Mouse (Mus musculus): ENCODE measurements around the gene Sox4.

The Sox4 gene

DNA sequence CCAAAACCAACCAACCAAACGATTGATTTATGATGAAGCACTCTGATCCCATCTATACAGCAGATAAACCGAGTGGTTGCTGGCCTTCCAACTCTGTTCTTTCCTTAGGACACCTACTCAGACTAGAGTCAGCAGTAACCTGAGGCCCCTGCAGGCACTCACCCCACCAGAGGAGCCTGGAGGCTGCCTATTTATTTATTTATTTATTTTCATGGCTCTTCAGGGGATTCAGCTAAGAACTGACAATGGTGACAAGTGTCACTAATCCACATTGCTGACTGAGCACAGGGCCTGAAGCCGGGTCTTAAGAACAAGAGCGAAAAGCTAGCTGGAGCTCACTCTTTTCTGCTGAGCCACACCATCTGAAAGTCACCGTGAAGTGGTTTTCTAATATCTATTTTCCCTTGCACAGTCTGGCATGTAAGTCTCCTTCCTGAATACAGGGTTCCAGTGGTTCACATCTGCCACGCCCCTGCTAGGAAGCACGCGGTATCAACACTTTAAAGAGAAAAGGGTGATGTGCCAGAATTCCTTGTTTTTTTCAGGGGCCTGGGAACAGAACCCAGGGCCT lies 6.9 kb downstream of the Sox4 start:
- no peak for DNase-seq

DNA sequence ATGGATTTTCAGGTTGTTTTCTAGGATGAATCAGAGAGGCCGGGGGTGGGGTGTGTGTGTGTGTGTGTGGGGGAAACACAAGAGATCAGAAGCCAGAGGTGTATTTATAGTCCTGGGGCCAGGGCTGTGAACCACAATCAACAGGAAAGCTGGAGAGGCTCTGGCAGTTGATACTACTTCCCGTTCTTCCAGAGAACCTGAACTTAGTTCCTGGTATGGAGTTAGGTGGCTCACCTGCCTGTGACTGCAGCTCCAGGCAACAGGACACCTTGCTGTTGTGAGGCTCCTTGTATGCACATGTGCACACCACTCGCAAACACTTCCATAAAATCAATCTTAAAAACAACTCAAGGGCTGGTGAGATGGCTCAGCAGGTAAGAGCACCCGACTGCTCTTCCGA lies 7.8 kb downstream of the Sox4 start:
- no peak for DNase-seq

DNA sequence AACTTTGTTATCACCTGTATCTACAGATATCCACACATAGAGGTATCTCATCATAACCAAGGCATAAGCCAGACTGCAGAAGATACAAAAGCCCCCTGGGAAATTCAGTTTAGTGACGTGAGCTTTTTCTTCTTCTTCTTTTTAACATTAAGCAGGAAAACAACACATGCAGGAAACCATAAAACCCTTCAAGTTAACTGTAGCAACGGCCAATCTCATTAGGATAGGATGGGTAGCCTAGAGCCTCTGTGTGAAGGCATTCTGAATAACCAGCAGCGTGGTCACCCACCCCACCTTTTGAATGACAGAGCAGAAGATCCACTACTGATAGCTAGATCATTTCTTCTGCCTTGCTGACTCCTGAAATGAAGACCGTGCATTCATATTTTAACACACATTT lies 10.6 kb downstream of the Sox4 start:
- DNase-seq: no peak

DNA sequence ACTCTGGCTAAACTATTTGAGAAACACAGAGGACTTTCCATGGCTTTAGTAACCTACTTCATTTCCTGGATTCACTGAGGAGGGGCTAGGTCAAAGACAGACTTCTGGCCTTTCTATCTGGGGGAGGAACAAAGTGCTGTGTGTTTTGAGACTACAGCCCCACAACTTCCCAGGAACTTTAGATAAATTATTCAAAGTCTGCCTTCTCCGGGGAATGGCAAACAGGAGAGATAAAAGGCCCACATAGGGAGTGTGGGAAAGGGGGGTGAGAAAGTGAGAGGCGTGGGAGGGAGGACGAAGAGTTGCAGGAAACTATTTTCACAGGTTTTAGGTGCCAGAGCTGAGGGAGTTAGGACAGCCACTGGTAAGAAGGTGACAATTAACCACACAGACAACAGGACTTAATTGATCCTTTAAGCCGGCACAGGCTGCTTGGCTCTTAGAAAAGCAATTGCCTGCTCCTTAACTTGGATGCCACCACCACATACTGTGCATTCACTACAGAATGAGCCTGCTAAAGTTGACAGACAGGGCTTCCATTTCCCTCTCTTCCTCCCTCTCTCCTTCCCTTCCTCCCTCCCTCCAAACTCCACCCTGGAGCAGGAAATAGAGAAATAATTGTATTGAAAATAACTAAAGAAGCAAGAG lies 11.4 kb downstream of the Sox4 start:
- DNase-seq: no peak

DNA sequence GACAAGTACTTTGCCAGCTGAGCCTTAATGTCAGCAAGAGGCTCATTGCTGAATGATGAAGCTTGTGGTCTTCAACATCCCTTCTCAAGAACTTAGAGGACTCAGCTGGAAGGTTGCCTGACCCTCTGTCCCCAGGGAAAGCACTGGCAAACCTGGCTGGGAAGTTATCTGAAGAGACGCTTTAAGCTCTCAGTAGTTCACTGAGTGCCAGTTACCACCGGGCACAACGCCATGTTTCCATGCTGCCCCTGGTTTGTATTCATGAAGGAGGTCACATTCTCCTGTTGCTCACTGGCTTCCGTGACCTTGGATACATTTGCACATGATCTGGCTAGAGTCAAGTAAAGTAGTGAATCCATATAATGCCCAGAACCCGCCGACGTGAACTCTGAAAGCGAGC lies 20.1 kb downstream of the Sox4 start:
- DNase-seq: no peak

DNA sequence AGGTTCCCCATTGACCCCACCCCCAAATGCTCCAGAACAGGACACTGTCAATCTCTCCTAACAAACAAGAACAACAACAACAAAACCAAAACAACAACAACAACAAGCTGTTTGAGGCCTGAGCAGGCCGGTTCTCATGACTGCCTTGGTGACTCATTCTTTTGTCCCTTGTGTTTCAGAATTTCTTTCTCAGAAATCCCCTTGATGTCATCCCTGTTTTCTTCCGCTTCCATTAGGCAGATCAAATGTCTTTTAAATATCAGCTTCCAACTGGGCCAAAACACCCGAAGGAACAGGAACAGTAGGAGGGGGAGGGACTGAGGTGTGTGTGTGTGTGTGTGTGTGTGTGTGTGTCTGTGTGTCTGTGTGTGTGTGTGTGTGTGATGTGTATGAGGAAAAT lies 21.7 kb downstream of the Sox4 start:
- no peak for DNase-seq

DNA sequence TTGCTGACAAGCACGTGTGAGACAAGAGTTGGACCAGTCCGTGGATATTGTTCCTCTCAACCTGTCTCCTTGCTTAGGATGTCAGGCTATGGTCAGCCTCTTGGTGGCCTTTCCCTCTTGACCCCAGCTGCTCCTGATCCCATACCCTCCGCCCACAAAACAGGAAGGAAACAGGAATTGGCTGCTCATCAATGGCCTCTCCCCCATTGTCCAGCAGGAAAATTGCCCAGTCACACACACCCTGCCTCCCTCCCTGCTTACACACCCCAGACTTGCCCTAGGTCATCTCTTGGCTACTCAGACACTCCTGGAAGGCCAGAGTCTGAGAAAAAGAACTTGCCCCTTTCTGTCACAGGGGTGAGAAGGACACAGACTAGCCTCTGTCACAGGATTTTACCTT lies 22.2 kb downstream of the Sox4 start:
- no peak for DNase-seq

DNA sequence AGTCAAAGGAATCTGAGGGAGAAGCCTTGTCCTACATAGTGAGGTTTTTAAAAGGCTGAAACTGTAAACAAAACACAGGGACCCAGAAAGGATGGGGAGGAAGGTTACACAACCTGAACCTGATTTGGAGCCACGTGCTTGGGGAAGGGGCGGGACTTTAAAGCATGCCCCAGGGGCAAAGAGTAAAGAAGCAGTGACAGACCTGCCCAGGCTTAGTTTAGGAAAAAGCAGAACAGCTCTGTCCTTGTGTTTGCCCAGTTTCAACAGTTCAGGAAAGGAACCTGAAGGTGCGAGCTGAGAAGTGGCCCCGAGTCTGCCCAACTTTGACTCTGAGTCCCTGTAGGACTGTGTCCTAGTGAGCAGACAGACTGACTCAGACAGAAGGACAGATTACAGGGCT lies 23.1 kb downstream of the Sox4 start:
- DNase-seq: no peak

DNA sequence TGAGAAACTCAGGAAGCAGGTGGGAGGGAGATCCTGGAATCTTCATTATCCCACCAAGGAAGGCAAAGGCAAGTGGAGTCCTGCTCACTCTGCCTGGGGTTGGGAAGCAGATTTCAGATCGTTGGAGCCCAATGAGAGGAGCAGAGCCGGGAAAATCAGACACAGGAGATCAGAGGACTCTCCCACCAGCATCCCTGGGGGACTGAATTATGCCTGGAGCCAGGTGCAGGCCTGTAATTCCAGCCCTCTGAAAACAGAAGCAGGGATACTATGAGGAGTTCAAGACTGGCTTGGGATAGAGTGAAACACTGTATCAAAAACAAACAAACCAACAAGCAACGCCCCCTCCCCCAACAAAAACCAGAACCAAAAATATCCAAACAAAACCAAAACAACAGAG lies 23.6 kb downstream of the Sox4 start:
- DNase-seq: no peak

DNA sequence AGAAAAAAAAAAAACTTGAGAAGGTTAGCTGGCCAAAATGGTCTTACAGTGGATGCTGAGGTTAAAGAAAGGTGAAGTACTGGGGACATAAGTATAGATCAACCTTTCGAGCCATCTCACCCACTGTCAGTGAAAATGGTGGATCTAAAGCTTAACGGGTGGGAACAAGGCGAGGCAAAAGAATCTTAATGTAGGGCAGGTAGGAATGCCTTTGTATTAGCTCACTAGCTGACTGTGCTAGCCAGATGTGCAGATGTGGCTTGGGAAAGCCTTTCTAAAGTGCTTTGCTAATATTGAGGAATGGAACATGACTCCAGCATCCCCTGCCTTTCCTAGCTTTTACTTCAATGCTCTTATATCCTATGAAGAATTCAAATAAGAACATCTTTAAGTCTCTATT lies 30.4 kb downstream of the Sox4 start:
- no peak for DNase-seq

DNA sequence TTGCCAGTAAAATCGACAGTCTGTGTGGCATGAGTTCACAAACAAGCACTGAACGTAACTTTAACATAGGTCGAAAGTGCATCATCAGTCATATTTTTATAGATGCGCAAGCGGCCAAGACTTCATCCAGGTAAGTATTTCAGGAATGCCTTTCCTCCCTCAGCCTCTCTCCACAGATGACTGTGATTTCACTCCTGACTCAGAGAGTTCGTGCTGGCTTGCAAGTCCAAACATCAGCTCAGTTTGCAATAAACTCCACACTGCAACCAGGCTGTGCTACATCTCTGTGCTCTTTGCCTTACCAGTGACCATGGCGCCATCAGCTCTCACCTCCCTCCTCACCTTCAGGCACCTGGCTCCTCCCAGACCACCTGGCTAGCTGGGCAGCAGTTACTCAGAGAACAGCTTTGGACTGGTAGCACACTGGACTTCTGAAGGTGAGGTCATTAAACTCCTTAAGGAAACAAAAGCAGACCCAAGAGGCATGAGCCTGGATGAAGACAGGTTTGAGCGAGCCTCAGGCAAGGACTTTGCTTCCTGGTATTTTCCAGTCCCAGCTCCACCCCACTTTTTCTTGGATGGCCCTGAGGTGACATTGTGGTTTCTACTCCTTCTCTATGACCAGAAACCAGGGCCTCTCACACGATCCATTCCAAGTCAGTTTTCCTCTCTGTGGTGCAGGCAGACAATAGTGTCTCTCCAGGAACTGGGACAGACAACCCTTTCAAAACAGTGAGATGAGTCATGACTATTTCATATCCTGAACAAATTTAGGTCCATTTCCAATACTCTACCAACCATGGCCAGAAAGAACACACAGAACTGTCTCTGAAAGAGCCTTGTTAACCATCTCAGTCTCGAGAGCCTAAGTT lies 35.9 kb downstream of the Sox4 start:
- no peak for DNase-seq

DNA sequence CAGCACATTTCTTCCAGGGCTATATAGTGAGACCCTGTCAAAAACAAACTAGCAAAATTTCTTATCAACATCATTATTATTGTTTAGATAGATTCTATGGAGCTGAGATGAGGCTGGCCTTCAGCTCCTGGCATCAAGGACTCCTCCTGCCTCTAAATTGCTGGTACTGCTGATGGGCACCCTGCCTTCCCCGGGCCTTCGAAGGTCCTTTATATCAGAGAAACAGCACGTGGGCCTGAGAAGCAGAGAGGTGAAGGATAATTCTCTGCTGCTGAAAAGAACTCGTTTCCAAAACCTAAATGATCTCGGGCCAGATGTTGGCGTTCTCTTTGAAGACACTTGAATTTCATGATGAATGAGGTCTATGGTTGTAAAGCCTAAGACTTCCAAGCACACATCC lies 39.9 kb downstream of the Sox4 start:
- DNase-seq: no peak

DNA sequence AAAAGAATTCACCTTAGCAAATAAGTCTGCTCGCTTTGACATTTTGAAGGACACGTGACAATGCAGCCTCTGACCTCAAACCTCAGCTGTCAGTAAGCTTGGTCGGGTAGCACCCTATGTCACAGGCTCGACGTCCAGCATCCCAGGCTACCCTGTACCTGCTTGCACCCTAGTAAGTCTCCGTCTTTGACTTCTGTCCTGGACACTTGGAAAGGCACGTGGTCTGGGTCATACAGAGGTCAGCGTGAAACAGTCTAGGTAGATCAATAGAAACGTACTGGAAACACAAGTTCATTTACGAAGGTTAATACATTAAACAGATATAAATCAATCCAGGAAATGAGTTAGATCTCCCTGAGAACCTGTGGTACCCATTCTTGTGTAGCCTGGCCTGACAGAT lies 46.5 kb downstream of the Sox4 start:
- DNase-seq: no peak
